Comparison of ENCODE assay signal across 11 mouse cellular contexts in genomic region chr15:101135405-101135804, GRCm38 (mm10). TPM values are rescaled to one million over a fixed set of nuclear protein-coding genes. Genes with fewer than 3 reads are reported as not detected.
DNase-seq lines count a peak whose midpoint lies in the region; ATAC-seq and TF ChIP-seq lines count a peak whose summit lies in the region.
"Had no signal": no experiment of that assay in that cellular context is flagged by ENCODE, and none has a peak within 500 bp of the region (broad histone marks: within the 10 kb centered on the region; RNA-seq: fewer than 3 reads in every experiment).

No protein-coding gene starts in this region.

- H3K4me3 ChIP-seq in kidney, embryonic 14.5 days (ENCODE audit: low read length) = peak overlapping the region; percentile 4; the same call in 1 of the 2 replicates
- H3K4me3 ChIP-seq in G1E (ENCODE audit: low read depth, low read length) = peak overlapping the region; percentile 30; the same call in 1 of the 2 replicates
- H3K4me3 ChIP-seq in hindbrain, embryonic 13.5 days = peak overlapping the region; percentile 7; the same call in 1 of the 2 replicates
- no peak overlapping the region for H3K4me3 ChIP-seq in forebrain, embryonic 14.5 days (ENCODE audit: low read depth, low read length)

- no peak for DNase-seq in kidney, postnatal 14 days
- no peak for DNase-seq in G1E (ENCODE audit: low spot score)
- peak; percentile 78 for DNase-seq in naive thymus-derived CD4-positive, alpha-beta T cell, adult 2 months (ENCODE audit: low read depth)
- DNase-seq in urinary bladder, postnatal 36 days (ENCODE audit: low spot score in 2 of 2) = no peak
- DNase-seq in forebrain, embryonic 14.5 days (ENCODE audit: low spot score) = no peak

- H3K9me3 ChIP-seq in kidney, embryonic 14.5 days (ENCODE audit: control insufficient read depth, low read length) = no peaks in the 10 kb centered on the region
- H3K9me3 ChIP-seq in G1E (replicated peaks) = peaks cover 78% of the 10 kb centered on the region
- H3K9me3 ChIP-seq in hindbrain, embryonic 13.5 days = no peaks in the 10 kb centered on the region
- no peaks in the 10 kb centered on the region for H3K9me3 ChIP-seq in forebrain, embryonic 14.5 days (replicated peaks; ENCODE audit: control insufficient read depth, low read length)

- H3K27ac ChIP-seq in kidney, embryonic 14.5 days (ENCODE audit: low read depth, low read length) = no peak overlapping the region
- H3K27ac ChIP-seq in hindbrain, embryonic 13.5 days = no peak overlapping the region
- H3K27ac ChIP-seq in forebrain, embryonic 14.5 days (ENCODE audit: low read depth, low read length) = no peak overlapping the region

- WGBS in kidney, embryonic 14.5 days = 56% methylated on average over 8 of the region's 8 CpGs
- 63% methylated on average over 8 of the region's 8 CpGs for WGBS in hindbrain, embryonic 13.5 days
- 74% methylated on average over 8 of the region's 8 CpGs for WGBS in forebrain, embryonic 14.5 days

- no peaks in the 10 kb centered on the region for H3K36me3 ChIP-seq in kidney, embryonic 14.5 days (ENCODE audit: control insufficient read depth, insufficient read depth, low read length)
- H3K36me3 ChIP-seq in G1E (replicated peaks) = no peaks in the 10 kb centered on the region
- no peaks in the 10 kb centered on the region for H3K36me3 ChIP-seq in hindbrain, embryonic 13.5 days
- no peaks in the 10 kb centered on the region for H3K36me3 ChIP-seq in forebrain, embryonic 14.5 days (ENCODE audit: control insufficient read depth, insufficient read depth, low read length)

- H3K4me1 ChIP-seq in kidney, embryonic 14.5 days (ENCODE audit: control insufficient read depth, insufficient read depth, low read length) = peaks cover 44% of the 10 kb centered on the region
- H3K4me1 ChIP-seq in G1E (ENCODE audit: insufficient read depth, low read depth, low read length) = no peaks in the 10 kb centered on the region
- H3K4me1 ChIP-seq in hindbrain, embryonic 13.5 days (replicated peaks) = peaks cover 41% of the 10 kb centered on the region
- peaks cover 9% of the 10 kb centered on the region for H3K4me1 ChIP-seq in forebrain, embryonic 14.5 days (ENCODE audit: control insufficient read depth, insufficient read depth, low read length)

- no peaks in the 10 kb centered on the region for H3K27me3 ChIP-seq in kidney, embryonic 14.5 days (ENCODE audit: control insufficient read depth, insufficient read depth, low read length)
- no peaks in the 10 kb centered on the region; the same call in 1 of the 2 replicates for H3K27me3 ChIP-seq in G1E (ENCODE audit: insufficient read depth, low read length)
- peaks cover 18% of the 10 kb centered on the region for H3K27me3 ChIP-seq in hindbrain, embryonic 13.5 days
- H3K27me3 ChIP-seq in forebrain, embryonic 14.5 days (replicated peaks; ENCODE audit: control insufficient read depth, insufficient read depth, low read length) = no peaks in the 10 kb centered on the region; the same call in 1 of the 2 replicates

- no peak for ATAC-seq in kidney, embryonic 14.5 days (ENCODE audit: low FRiP score, low TSS enrichment)
- ATAC-seq in G1E (ENCODE audit: extremely low read depth, insufficient number of reproducible peaks, low FRiP score, poor library complexity, severe bottlenecking) = no peak
- no peak for ATAC-seq in hindbrain, embryonic 13.5 days (ENCODE audit: low FRiP score)
- ATAC-seq in forebrain, embryonic 14.5 days = no peak
- no peak for ATAC-seq in erythroblast, adult 5-6 weeks (replicated peaks; ENCODE audit: low FRiP score, poor library complexity, severe bottlenecking)

- no peak for TF ChIP-seq CTCF in G1E (IDR thresholded peaks at IDR 0.05; ENCODE audit: low read depth, low read length)

- H3K4me2 ChIP-seq in kidney, embryonic 14.5 days (replicated peaks; ENCODE audit: low read depth, low read length) = peak overlapping the region; percentile 22; the same call in 1 of the 2 replicates
- peak overlapping the region; percentile 30 for H3K4me2 ChIP-seq in hindbrain, embryonic 13.5 days
- H3K4me2 ChIP-seq in forebrain, embryonic 14.5 days (ENCODE audit: low read length) = no peak overlapping the region

- no peak overlapping the region for H3K9ac ChIP-seq in kidney, embryonic 14.5 days (ENCODE audit: low read depth, low read length)
- H3K9ac ChIP-seq in hindbrain, embryonic 13.5 days = no peak overlapping the region
- H3K9ac ChIP-seq in forebrain, embryonic 14.5 days (ENCODE audit: low read length) = no peak overlapping the region

RNA-seq across cellular contexts. Expression of gene Acvrl1, which starts 7.1 kb away (rescaled TPM):
- polyA plus RNA-seq in kidney, embryonic 14.5 days (2014; fragmentation: Nextera tagmentation; extraction: Ambion mirVana) = 6.3 and 8.8 TPM in 2 replicates
- total RNA-seq in G1E (2014; fragmentation: Nextera tagmentation) (not detected in 2 replicates), G1E (2017) (0.60 TPM in 1 of 2 replicates, not detected in the other)
- 0.02 TPM in 1 of 2 replicates, not detected in the other for polyA plus RNA-seq in G1E (2012)
- polyA plus RNA-seq in hindbrain, embryonic 13.5 days (2015; fragmentation: Nextera tagmentation; extraction: Ambion mirVana) = 7.9 and 8.6 TPM in 2 replicates
- 4.1 and 4.2 TPM in 2 replicates for polyA plus RNA-seq in forebrain, embryonic 14.5 days (2014; fragmentation: Nextera tagmentation; extraction: Ambion mirVana)
- total RNA-seq in erythroblast, adult 5-6 weeks (2015; ENCODE audit: low replicate concordance) = 2.3 and 9.4 TPM in 2 replicates
- 2.3 and 3.8 TPM in 2 replicates for total RNA-seq in erythroblast, adult 5-6 weeks (2017; ENCODE audit: low replicate concordance)

RNA-seq across cellular contexts. Expression of gene Ankrd33, which starts 19.9 kb away (rescaled TPM):
- polyA plus RNA-seq in kidney, embryonic 14.5 days (2014; fragmentation: Nextera tagmentation; extraction: Ambion mirVana) = not detected in 2 replicates
- not detected in 2 replicates for total RNA-seq in G1E (2014; fragmentation: Nextera tagmentation)
- not detected in 2 replicates for total RNA-seq in G1E (2017)
- not detected in 2 replicates for polyA plus RNA-seq in G1E (2012)
- polyA plus RNA-seq in hindbrain, embryonic 13.5 days (2015; fragmentation: Nextera tagmentation; extraction: Ambion mirVana) = not detected in 2 replicates
- not detected in 2 replicates for polyA plus RNA-seq in forebrain, embryonic 14.5 days (2014; fragmentation: Nextera tagmentation; extraction: Ambion mirVana)
- not detected in 2 replicates for total RNA-seq in erythroblast, adult 5-6 weeks (2015; ENCODE audit: low replicate concordance)
- total RNA-seq in erythroblast, adult 5-6 weeks (2017; ENCODE audit: low replicate concordance) = not detected in 2 replicates
- total RNA-seq: ES-E14 had no signal
- polyA plus RNA-seq: large intestine, adult 2 months; macrophage had no signal

RNA-seq across cellular contexts. Expression of gene Acvr1b, which starts 38.5 kb away (rescaled TPM):
- 6.0 and 7.2 TPM in 2 replicates for polyA plus RNA-seq in kidney, embryonic 14.5 days (2014; fragmentation: Nextera tagmentation; extraction: Ambion mirVana)
- not detected in 2 replicates for total RNA-seq in G1E (2014; fragmentation: Nextera tagmentation)
- total RNA-seq in G1E (2017) = under 0.01 and 0.12 TPM in 2 replicates
- not detected in 2 replicates for polyA plus RNA-seq in G1E (2012)
- polyA plus RNA-seq in hindbrain, embryonic 13.5 days (2015; fragmentation: Nextera tagmentation; extraction: Ambion mirVana) = 19.6 and 20.5 TPM in 2 replicates
- 24.7 and 33.5 TPM in 2 replicates for polyA plus RNA-seq in forebrain, embryonic 14.5 days (2014; fragmentation: Nextera tagmentation; extraction: Ambion mirVana)
- total RNA-seq in erythroblast, adult 5-6 weeks (2015; ENCODE audit: low replicate concordance) = 0.38 and 0.84 TPM in 2 replicates
- 2.6 and 2.9 TPM in 2 replicates for total RNA-seq in erythroblast, adult 5-6 weeks (2017; ENCODE audit: low replicate concordance)

RNA-seq across cellular contexts. Expression of gene Fignl2, which starts 57.0 kb away (rescaled TPM):
- 0.58 and 0.73 TPM in 2 replicates for polyA plus RNA-seq in kidney, embryonic 14.5 days (2014; fragmentation: Nextera tagmentation; extraction: Ambion mirVana)
- total RNA-seq in G1E (2014; fragmentation: Nextera tagmentation) (not detected in 2 replicates), G1E (2017) (0.05 and 0.06 TPM in 2 replicates)
- polyA plus RNA-seq in G1E (2012) = not detected in 2 replicates
- 0.16 and 0.23 TPM in 2 replicates for polyA plus RNA-seq in hindbrain, embryonic 13.5 days (2015; fragmentation: Nextera tagmentation; extraction: Ambion mirVana)
- polyA plus RNA-seq in forebrain, embryonic 14.5 days (2014; fragmentation: Nextera tagmentation; extraction: Ambion mirVana) = 0.09 TPM in 1 of 2 replicates, not detected in the other
- not detected in 2 replicates for total RNA-seq in erythroblast, adult 5-6 weeks (2015; ENCODE audit: low replicate concordance)
- total RNA-seq in erythroblast, adult 5-6 weeks (2017; ENCODE audit: low replicate concordance) = not detected in 2 replicates
